8 mouse cellular contexts compared by ENCODE assay signal in genomic region chr2:153648773-153649297, GRCm38 (mm10). TPM values are rescaled to one million over a fixed set of nuclear protein-coding genes. Genes with fewer than 3 reads are reported as not detected.
DNase-seq lines count a peak whose midpoint lies in the region; ATAC-seq and TF ChIP-seq lines count a peak whose summit lies in the region.

No protein-coding gene starts in this region.

- TF ChIP-seq POLR2A in CH12.LX (IDR thresholded peaks at IDR 0.05; ENCODE audit: low read depth, low read length): no peak

- intact Hi-C loops in gastrocnemius, adult 2 months (cut with DNase I): loop anchor here (2.0 kb wide), 1 partner anchor 16 kb away; the partner anchor contains the start of gene Commd7
- intact Hi-C loops in gastrocnemius, postnatal 14 days (cut with DNase I; ENCODE audit: low total_unique reads): no loop called here

- TF ChIP-seq CTCF in gastrocnemius, adult 2 months (IDR thresholded peaks at IDR 0.05): no peak
- no peak for TF ChIP-seq CTCF in CH12.LX (conservative IDR thresholded peaks at IDR 0.05 in 1 of 2, IDR thresholded peaks at IDR 0.05 in 1 of 2; ENCODE audit: low read depth in 2 of 2, low read length in 2 of 2)

- H3K4me2 ChIP-seq in CH12.LX (ENCODE audit: insufficient read depth, low read depth, poor library complexity, severe bottlenecking): peak overlapping the region; percentile 53; the same call in 1 of the 2 replicates
- H3K4me2 ChIP-seq in forebrain, embryonic 15.5 days (replicated peaks): peak overlapping the region; percentile 95
- H3K4me2 ChIP-seq in liver, embryonic 15.5 days: peak overlapping the region; percentile 89

- H3K79me2 ChIP-seq in CH12.LX (replicated peaks; ENCODE audit: control insufficient read depth, extremely low read depth, insufficient read depth, poor library complexity, severe bottlenecking): no peaks in the 10 kb centered on the region

- H3K4me3 ChIP-seq in gastrocnemius, adult 2 months: peak overlapping the region; percentile 96
- peak overlapping the region in 2 of 3 experiments; percentile 68 to 79 for H3K4me3 ChIP-seq in CH12.LX (replicated peaks in 1 of 3; ENCODE audit: low read depth in 2 of 3, low read length in 2 of 3, poor library complexity in 1 of 3)
- H3K4me3 ChIP-seq in forebrain, embryonic 15.5 days: peak overlapping the region; percentile 93
- peak overlapping the region; percentile 69 for H3K4me3 ChIP-seq in liver, embryonic 15.5 days (replicated peaks)

- WGBS in forebrain, embryonic 15.5 days: 17% methylated on average over 14 of the region's 14 CpGs
- WGBS in liver, embryonic 15.5 days (ENCODE audit: insufficient replicate concordance): 22% methylated on average over 14 of the region's 14 CpGs

- peaks cover 3 to 19% of the 10 kb centered on the region in 2 experiments; a peak in 3 of 4 replicates for H3K4me1 ChIP-seq in CH12.LX (ENCODE audit: control insufficient read depth in 1 of 2, insufficient read depth in 2 of 2)
- H3K4me1 ChIP-seq in forebrain, embryonic 15.5 days: peaks cover 16% of the 10 kb centered on the region
- H3K4me1 ChIP-seq in liver, embryonic 15.5 days (replicated peaks): peaks cover 26% of the 10 kb centered on the region

- peaks cover 19% of the 10 kb centered on the region for H3K27me3 ChIP-seq in CH12.LX (replicated peaks)
- H3K27me3 ChIP-seq in forebrain, embryonic 15.5 days: peaks cover 4% of the 10 kb centered on the region; the same call in 1 of the 2 replicates
- H3K27me3 ChIP-seq in liver, embryonic 15.5 days: peaks cover 33% of the 10 kb centered on the region

- no peak for TF ChIP-seq RAD21 in CH12.LX (IDR thresholded peaks at IDR 0.05; ENCODE audit: low read depth, low read length)

- dilution Hi-C loops in CH12.LX (cut with MboI; ENCODE audit: extremely low pct_ligation_motif_present, extremely low pct_unique_long_range_greater_than_20kb, low sequenced_read_pairs): no loop called here

- H3K9ac ChIP-seq in CH12.LX (ENCODE audit: insufficient read depth, low read depth): peak overlapping the region; percentile 49; the same call in 1 of the 2 replicates
- peak overlapping the region; percentile 77 for H3K9ac ChIP-seq in forebrain, embryonic 15.5 days (replicated peaks)
- peak overlapping the region; percentile 57 for H3K9ac ChIP-seq in liver, embryonic 15.5 days

- no peak for TF ChIP-seq EP300 in CH12.LX (IDR thresholded peaks at IDR 0.05; ENCODE audit: low read length)

- peak overlapping the region; percentile 78 for H3K27ac ChIP-seq in gastrocnemius, adult 2 months
- H3K27ac ChIP-seq in CH12.LX (ENCODE audit: insufficient read depth, low read depth): no peak overlapping the region
- 0 out of 2 replicates have a peak overlapping the region, but pooled peaks have one; percentile 36 for H3K27ac ChIP-seq in forebrain, embryonic 15.5 days (replicated peaks)
- no peak overlapping the region for H3K27ac ChIP-seq in liver, embryonic 15.5 days (replicated peaks)

- in situ Hi-C loops in CH12.LX (cut with MboI; ENCODE audit: low pct_ligation_motif_present, low pct_unique_long_range_greater_than_20kb, low sequenced_read_pairs): no loop called here

- no peak for DNase-seq in gastrocnemius, adult 2 months
- no peak for DNase-seq in gastrocnemius, postnatal 4 days (ENCODE audit: low spot score in 2 of 2)
- DNase-seq in CH12.LX (ENCODE audit: extremely low read depth): peak; percentile 11
- no peak for DNase-seq in gastrocnemius, postnatal 14 days
- no peak for DNase-seq in natural killer cell, adult 2 months (ENCODE audit: low spot score in 2 of 2)
- no peak for DNase-seq in urinary bladder, postnatal 36 days (ENCODE audit: low spot score in 2 of 2)

- H3K9me3 ChIP-seq in CH12.LX (replicated peaks; ENCODE audit: low read length): no peaks in the 10 kb centered on the region
- H3K9me3 ChIP-seq in forebrain, embryonic 15.5 days: no peaks in the 10 kb centered on the region
- H3K9me3 ChIP-seq in liver, embryonic 15.5 days (replicated peaks): no peaks in the 10 kb centered on the region

- 0 out of 2 replicates have a peak, but pooled peaks have one; percentile 1 for ATAC-seq in forebrain, embryonic 15.5 days (replicated peaks)
- ATAC-seq in liver, embryonic 15.5 days (ENCODE audit: insufficient read depth): no peak

- H3K36me3 ChIP-seq in CH12.LX (replicated peaks in 1 of 2; ENCODE audit: control insufficient read depth in 1 of 2, insufficient read depth in 1 of 2, low read length in 1 of 2): peaks cover 0 to 2% of the 10 kb centered on the region in 2 experiments
- H3K36me3 ChIP-seq in forebrain, embryonic 15.5 days: no peaks in the 10 kb centered on the region
- no peaks in the 10 kb centered on the region for H3K36me3 ChIP-seq in liver, embryonic 15.5 days (replicated peaks)

TF ChIP-seq in CH12.LX, 34 proteins besides CTCF, POLR2A, EP300 and RAD21:
- TF ChIP-seq RCOR1 (conservative IDR thresholded peaks at IDR 0.05; ENCODE audit: low read depth, low read length) (no peak), IRF4 (IDR thresholded peaks at IDR 0.05; ENCODE audit: low read depth, low read length) (no peak), ELF1 (IDR thresholded peaks at IDR 0.05; ENCODE audit: low read depth, low read length) (no peak), PAX5 (IDR thresholded peaks at IDR 0.05; ENCODE audit: low read length) (no peak), CHD1 (IDR thresholded peaks at IDR 0.05; ENCODE audit: low read depth, low read length) (no peak), BHLHE40 (IDR thresholded peaks at IDR 0.05; ENCODE audit: low read depth, low read length) (no peak), TCF12 (IDR thresholded peaks at IDR 0.05; ENCODE audit: low read depth, low read length) (no peak), MEF2A (IDR thresholded peaks at IDR 0.05; ENCODE audit: borderline replicate concordance, low read depth, low read length) (no peak), HCFC1 (IDR thresholded peaks at IDR 0.05; ENCODE audit: low read depth, low read length) (no peak), MAX (IDR thresholded peaks at IDR 0.05; ENCODE audit: low read length) (no peak), ZC3H11A (IDR thresholded peaks at IDR 0.05; ENCODE audit: low read depth, low read length) (no peak), GABPA (IDR thresholded peaks at IDR 0.05; ENCODE audit: insufficient replicate concordance, low read depth, low read length) (no peak), MAFK (IDR thresholded peaks at IDR 0.05; ENCODE audit: insufficient replicate concordance, low read length) (no peak), NRF1 (IDR thresholded peaks at IDR 0.05; ENCODE audit: low read depth, low read length) (no peak), E2F4 (IDR thresholded peaks at IDR 0.05; ENCODE audit: insufficient replicate concordance, low read depth, low read length) (no peak), MYC (IDR thresholded peaks at IDR 0.05; ENCODE audit: low read depth, low read length) (no peak), MAZ (IDR thresholded peaks at IDR 0.05; ENCODE audit: low read depth, low read length) (no peak), POLR2AphosphoS2 (IDR thresholded peaks at IDR 0.05; ENCODE audit: low read depth, low read length) (no peak)
TF ChIP-seq in CH12.LX: peak in this region for 0.

RNA-seq across cellular contexts. Expression of gene Dnmt3b, which starts 0.4 kb away (rescaled TPM):
- total RNA-seq in gastrocnemius, adult 2 months (2021): under 1 TPM; 0.56 to 0.89 TPM
- 1 to 10 TPM; 3.5 to 3.8 TPM for total RNA-seq in gastrocnemius, postnatal 4 days (2021)
- total RNA-seq in CH12.LX (2012; rRNA removed) (8.4 TPM in 2 replicates), CH12.LX (2014; rRNA removed) (5.3 and 6.0 TPM in 2 replicates)
- polyA plus RNA-seq in CH12.LX (2012; ENCODE audit: insufficient read length, low read depth): 8.9 and 9.4 TPM in 2 replicates
- polyA plus RNA-seq in forebrain, embryonic 15.5 days (2015; fragmentation: Nextera tagmentation; extraction: Ambion mirVana): 3.7 and 3.9 TPM in 2 replicates
- polyA plus RNA-seq in liver, embryonic 15.5 days (2015; fragmentation: Nextera tagmentation; extraction: Ambion mirVana): 4.3 and 4.4 TPM in 2 replicates
- 1 to 10 TPM; 1.2 TPM for total RNA-seq in gastrocnemius, postnatal 14 days (2021)

RNA-seq across cellular contexts. Expression of gene Commd7, which starts 16.3 kb away (rescaled TPM):
- 10 to 100 TPM in 1 of 2 experiments, 1 to 10 TPM in 1; 8.1 to 11.9 TPM for total RNA-seq in gastrocnemius, adult 2 months (2021)
- total RNA-seq in gastrocnemius, postnatal 4 days (2021): 10 to 100 TPM; 27.2 to 27.7 TPM
- 18.9 and 22.2 TPM in 2 replicates for total RNA-seq in CH12.LX (2012; rRNA removed)
- total RNA-seq in CH12.LX (2014; rRNA removed): 28.4 and 29.1 TPM in 2 replicates
- 34.7 and 35.2 TPM in 2 replicates for polyA plus RNA-seq in CH12.LX (2012; ENCODE audit: insufficient read length, low read depth)
- polyA plus RNA-seq in forebrain, embryonic 15.5 days (2015; fragmentation: Nextera tagmentation; extraction: Ambion mirVana): 98.7 and 104 TPM in 2 replicates
- 28.1 and 28.2 TPM in 2 replicates for polyA plus RNA-seq in liver, embryonic 15.5 days (2015; fragmentation: Nextera tagmentation; extraction: Ambion mirVana)
- total RNA-seq in gastrocnemius, postnatal 14 days (2021): 10 to 100 TPM; 10.5 to 13.7 TPM

RNA-seq across cellular contexts. Expression of gene Dnmt3c, which starts 47.6 kb away (rescaled TPM):
- total RNA-seq in gastrocnemius, adult 2 months (2021): not detected
- total RNA-seq in gastrocnemius, postnatal 4 days (2021): under 1 TPM in 1 of 2 experiments, not detected in 1; 0.83 TPM
- total RNA-seq in CH12.LX (2012; rRNA removed) (0.04 TPM in 1 of 2 replicates, not detected in the other), CH12.LX (2014; rRNA removed) (0.14 TPM in 1 of 2 replicates, not detected in the other)
- not detected in 2 replicates for polyA plus RNA-seq in CH12.LX (2012; ENCODE audit: insufficient read length, low read depth)
- polyA plus RNA-seq in forebrain, embryonic 15.5 days (2015; fragmentation: Nextera tagmentation; extraction: Ambion mirVana): not detected in 2 replicates
- 0.67 and 0.81 TPM in 2 replicates for polyA plus RNA-seq in liver, embryonic 15.5 days (2015; fragmentation: Nextera tagmentation; extraction: Ambion mirVana)
- not detected for total RNA-seq in gastrocnemius, postnatal 14 days (2021)

Comparison
In these comparisons a context has a peak if more than half of its experiments do, and no peak if none do; other contexts are left out.
1. H3K27ac ChIP-seq: peak in gastrocnemius, adult 2 months (single experiment) and forebrain, embryonic 15.5 days (single experiment); none in CH12.LX (single experiment) and liver, embryonic 15.5 days (single experiment).
2. Peak in every context shown above with its lines, with median percentiles within 50 percentile points of each other: H3K4me3 ChIP-seq, H3K4me2 ChIP-seq and H3K9ac ChIP-seq.